8 mouse cellular contexts compared by ENCODE assay signal in the genomic region with DNA sequence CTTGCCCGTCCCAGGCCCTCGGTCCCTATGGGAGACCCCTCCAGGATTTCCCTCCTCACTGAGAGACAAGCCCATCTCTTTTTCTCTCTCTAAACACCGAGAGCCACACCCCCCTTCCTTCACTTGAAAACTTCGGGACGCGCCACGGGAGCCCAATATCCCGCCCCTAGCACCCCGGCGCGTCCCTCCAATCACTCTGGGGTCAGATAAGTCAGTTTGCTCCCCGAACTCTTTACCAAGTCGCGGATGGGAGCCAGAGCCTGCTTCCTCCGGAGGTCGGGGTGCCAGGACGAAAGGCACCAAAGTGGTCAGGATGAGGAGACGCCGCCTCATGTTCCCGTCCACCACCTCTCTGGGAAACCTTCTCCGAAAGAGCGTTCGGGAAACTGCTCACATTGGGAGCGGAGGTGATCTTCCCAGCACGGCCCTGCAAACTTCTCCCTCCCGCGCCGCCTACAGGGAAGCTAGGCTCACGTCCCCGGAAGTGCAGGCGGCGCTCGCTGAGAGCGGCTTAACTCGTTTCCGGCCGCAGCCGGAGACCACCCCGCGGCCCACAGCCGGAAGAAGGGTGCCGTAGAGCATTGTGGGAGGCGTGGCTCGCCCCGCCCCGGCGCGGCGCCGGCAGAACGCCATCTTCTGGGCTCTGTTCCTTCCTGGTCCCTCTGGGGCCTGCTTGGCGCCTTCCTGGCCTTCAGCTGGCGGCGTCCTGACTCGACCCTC. TPM values are rescaled to one million over a fixed set of nuclear protein-coding genes. Genes with fewer than 3 reads are reported as not detected.
A peak's percentile ranks its signal among the peaks of the same experiment; 100 is the strongest.
DNase-seq lines count a peak whose midpoint lies in the region; ATAC-seq and TF ChIP-seq lines count a peak whose summit lies in the region.

A gene (minus strand): TSS at position 533 of the 720 bp plus-strand sequence.

- H3K4me1 ChIP-seq in bone marrow, adult 2 months (ENCODE audit: control insufficient read depth, insufficient read depth, low read length) = peaks cover 2% of the 10 kb centered on the region; the same call in 1 of the 2 replicates
- H3K4me1 ChIP-seq in embryonic facial prominence, embryonic 15.5 days = no peaks in the 10 kb centered on the region
- no peaks in the 10 kb centered on the region for H3K4me1 ChIP-seq in limb, embryonic 14.5 days (ENCODE audit: control insufficient read depth, insufficient read depth, low read length)
- H3K4me1 ChIP-seq in midbrain, postnatal 0 days (ENCODE audit: insufficient read depth, low read length) = no peaks in the 10 kb centered on the region

- no peaks in the 10 kb centered on the region for H3K27me3 ChIP-seq in embryonic facial prominence, embryonic 15.5 days
- no peaks in the 10 kb centered on the region for H3K27me3 ChIP-seq in limb, embryonic 14.5 days (ENCODE audit: control insufficient read depth, insufficient read depth, low read length)
- H3K27me3 ChIP-seq in midbrain, postnatal 0 days (ENCODE audit: insufficient read depth, low read length) = no peaks in the 10 kb centered on the region

- peak within 1 kb of the TSS; percentile 63 for H3K4me2 ChIP-seq in embryonic facial prominence, embryonic 15.5 days (replicated peaks)
- peak within 1 kb of the TSS; percentile 70 for H3K4me2 ChIP-seq in limb, embryonic 14.5 days (replicated peaks; ENCODE audit: low read depth, low read length, severe bottlenecking)
- H3K4me2 ChIP-seq in midbrain, postnatal 0 days (ENCODE audit: low read depth, low read length, poor library complexity, severe bottlenecking) = peak within 1 kb of the TSS; percentile 75

- H3K9ac ChIP-seq in embryonic facial prominence, embryonic 15.5 days = peak within 1 kb of the TSS; percentile 78
- H3K9ac ChIP-seq in limb, embryonic 14.5 days (ENCODE audit: low read depth, low read length, severe bottlenecking) = peak within 1 kb of the TSS; percentile 86
- H3K9ac ChIP-seq in midbrain, postnatal 0 days (replicated peaks; ENCODE audit: low read length, poor library complexity, severe bottlenecking) = peak within 1 kb of the TSS; percentile 86

- peak; percentile 86 for TF ChIP-seq POLR2A in bone marrow, adult 2 months (IDR thresholded peaks at IDR 0.05; ENCODE audit: borderline replicate concordance, control insufficient read depth, low read depth, low read length)
- TF ChIP-seq POLR2A in limb, embryonic 14.5 days (IDR thresholded peaks at IDR 0.05; ENCODE audit: borderline replicate concordance, extremely low read depth, insufficient read depth, insufficient read length) = peak; percentile 82; the same call in 1 of the 2 replicates

- no peaks in the 10 kb centered on the region for H3K9me3 ChIP-seq in embryonic facial prominence, embryonic 15.5 days (replicated peaks)
- no peaks in the 10 kb centered on the region for H3K9me3 ChIP-seq in limb, embryonic 14.5 days (ENCODE audit: control insufficient read depth, low read length)
- H3K9me3 ChIP-seq in midbrain, postnatal 0 days (ENCODE audit: low read length) = no peaks in the 10 kb centered on the region

- peak; percentile 98 for ATAC-seq in embryonic facial prominence, embryonic 15.5 days (ENCODE audit: insufficient number of reproducible peaks, low FRiP score, low TSS enrichment, low read depth)
- ATAC-seq in limb, embryonic 14.5 days (ENCODE audit: low FRiP score, low read depth) = peak; percentile 95
- peak; percentile 98 for ATAC-seq in midbrain, postnatal 0 days (ENCODE audit: low FRiP score)

- H3K36me3 ChIP-seq in embryonic facial prominence, embryonic 15.5 days = no peaks in the 10 kb centered on the region
- H3K36me3 ChIP-seq in limb, embryonic 14.5 days (ENCODE audit: control insufficient read depth, insufficient read depth, low read length) = no peaks in the 10 kb centered on the region
- H3K36me3 ChIP-seq in midbrain, postnatal 0 days (ENCODE audit: insufficient read depth, low read length) = no peaks in the 10 kb centered on the region

- peak; percentile 49; the same call in 1 of the 2 replicates for TF ChIP-seq CTCF in bone marrow, adult 2 months (IDR thresholded peaks at IDR 0.05; ENCODE audit: control insufficient read depth, insufficient read depth, low read length)
- TF ChIP-seq CTCF in midbrain, postnatal 0 days (IDR thresholded peaks at IDR 0.05) = peak; percentile 79

- peak within 1 kb of the TSS; percentile 89 for H3K27ac ChIP-seq in bone marrow, adult 2 months (ENCODE audit: control insufficient read depth, insufficient read depth, low read depth, low read length, poor library complexity)
- H3K27ac ChIP-seq in embryonic facial prominence, embryonic 15.5 days (replicated peaks) = peak within 1 kb of the TSS; percentile 97
- H3K27ac ChIP-seq in limb, embryonic 14.5 days (replicated peaks; ENCODE audit: low read depth, low read length) = peak within 1 kb of the TSS; percentile 94
- H3K27ac ChIP-seq in midbrain, postnatal 0 days (ENCODE audit: low read depth, low read length) = peak within 1 kb of the TSS; percentile 96

- H3K4me3 ChIP-seq in bone marrow, adult 2 months (replicated peaks; ENCODE audit: control insufficient read depth, low read depth, low read length) = peak within 1 kb of the TSS; percentile 92
- H3K4me3 ChIP-seq in embryonic facial prominence, embryonic 15.5 days (replicated peaks) = peak within 1 kb of the TSS; percentile 81
- H3K4me3 ChIP-seq in limb, embryonic 14.5 days (replicated peaks; ENCODE audit: low read length) = peak within 1 kb of the TSS; percentile 73
- peak within 1 kb of the TSS; percentile 73 for H3K4me3 ChIP-seq in midbrain, postnatal 0 days (ENCODE audit: low read depth, low read length)

- DNase-seq in 416B (ENCODE audit: low read depth) = peak; percentile 94
- peak; percentile 98 for DNase-seq in heart, adult 8-10 months (ENCODE audit: low spot score)
- DNase-seq in kidney, adult 9 months = peak; percentile 98
- DNase-seq in limb, embryonic 14.5 days (ENCODE audit: low spot score) = peak; percentile 96
- peak; percentile 97 for DNase-seq in midbrain, postnatal 0 days (ENCODE audit: low spot score)
- peak; percentile 89 to 94 for DNase-seq in spleen, postnatal 14 days (ENCODE audit: low spot score in 2 of 2)

- WGBS in bone marrow, adult 2 months = under 1% methylated on average over 55 of the region's 55 CpGs
- WGBS in embryonic facial prominence, embryonic 15.5 days = under 1% methylated on average over 52 of the region's 55 CpGs
- WGBS in limb, embryonic 14.5 days = under 1% methylated on average over 42 of the region's 55 CpGs
- 0% methylated on average over 55 of the region's 55 CpGs for WGBS in midbrain, postnatal 0 days

RNA-seq across cellular contexts. Expression of the gene that starts here (rescaled TPM):
- 18.2 and 45.1 TPM in 2 replicates for polyA plus RNA-seq in bone marrow, adult 2 months (2011; ENCODE audit: insufficient read depth, insufficient read length, low replicate concordance, missing spikeins)
- 35.6 and 44.2 TPM in 2 replicates for polyA plus RNA-seq in embryonic facial prominence, embryonic 15.5 days (2015; fragmentation: Nextera tagmentation; extraction: Ambion mirVana)
- 10 to 100 TPM; 34.4 to 56.3 (median 43.4) TPM for total RNA-seq in heart, adult 8-10 months (2022)
- 34.7 and 36.9 TPM in 2 replicates for polyA plus RNA-seq in limb, embryonic 14.5 days (2012; rRNA removed)
- 40.7 and 41.8 TPM in 2 replicates for polyA plus RNA-seq in limb, embryonic 14.5 days (2014; fragmentation: Nextera tagmentation; extraction: Ambion mirVana)
- total RNA-seq in midbrain, postnatal 0 days (2014; rRNA removed) = 17.0 and 23.7 TPM in 2 replicates
- 10.3 and 11.4 TPM in 2 replicates for polyA plus RNA-seq in midbrain, postnatal 0 days (2015; fragmentation: Nextera tagmentation; extraction: Ambion mirVana)

Comparison
In these comparisons a context has a peak if more than half of its experiments do, and no peak if none do; other contexts are left out.
1. Peak in every context shown above with its lines: DNase-seq, ATAC-seq, H3K4me3 ChIP-seq and H3K27ac ChIP-seq.